Mouse (Mus musculus) spleen, adult 2 months (tissue): ENCODE data around the gene Gorasp2. TPM values are rescaled to one million over a fixed set of nuclear protein-coding genes. Genes with fewer than 3 reads are reported as not detected.
A peak's percentile ranks its signal among the peaks of the same experiment; 100 is the strongest.

ENCODE experiments used
- DNase-seq, 2 experiments: peaks; one replicate each; pipeline versions ENCODE4 v3.0.0 to v3.0.0-alpha.2; 2012 to 2021; ENCODE audit warnings: low spot score in 2 of 2, low read depth in 1 of 2
- H3K27ac ChIP-seq: fragments of 200-500 bp; 2 replicates; pipeline ENCODE4 v1.5.1; 2012; ENCODE audit warnings: low read length, inconsistent platforms; ENCODE audit not compliant: insufficient read depth
- H3K27me3 ChIP-seq: fragments of 200-500 bp; 2 replicates; pipeline ENCODE4 v1.6.1; 2012; ENCODE audit warnings: mild to moderate bottlenecking, moderate library complexity, low read length, inconsistent platforms; ENCODE audit not compliant: control insufficient read depth, insufficient read depth
- H3K36me3 ChIP-seq: fragments of 200-500 bp; 2 replicates; pipeline ENCODE4 v1.6.1; 2012; ENCODE audit warnings: mild to moderate bottlenecking, low read length, inconsistent platforms; ENCODE audit not compliant: control insufficient read depth, insufficient read depth
- H3K4me1 ChIP-seq: fragments of 200-500 bp; 2 replicates; pipeline ENCODE4 v1.6.1; 2011; ENCODE audit warnings: inconsistent platforms; ENCODE audit not compliant: control insufficient read depth, insufficient read depth, insufficient read length
- H3K4me3 ChIP-seq: fragments of 200-500 bp; 2 replicates; pipeline ENCODE4 v1.5.1; 2011; ENCODE audit warnings: mild to moderate bottlenecking, inconsistent platforms; ENCODE audit not compliant: insufficient read depth, insufficient read length; ENCODE audit errors: extremely low read depth
- CTCF ChIP-seq: fragments of 200-500 bp; IDR thresholded peaks from 2 replicates; pipeline ENCODE4 v1.5.1; 2011; ENCODE audit warnings: mild to moderate bottlenecking, inconsistent platforms; ENCODE audit not compliant: insufficient read depth, insufficient read length, insufficient replicate concordance; ENCODE audit errors: extremely low read depth
- POLR2A ChIP-seq: fragments of 200-500 bp; IDR thresholded peaks from 2 replicates; pipeline ENCODE4 v1.6.1; 2011; ENCODE audit warnings: low read depth, low read length, inconsistent platforms
- WGBS: fragments of 180-500 bp; shearing (Covaris S2); methylation state at CpG from one replicate; pipeline ENCODE4 v1.1.7; 2018; 5-methylcytosine and 5-hydroxymethylcytosine counted together
- polyA plus RNA-seq: library from polyadenylated mRNA; depleted of rRNA; stranded (reverse); fragments of >200 nt; gene quantifications from 2 replicates; pipeline ENCODE4 v1.2.3, GENCODE M21; 2012

The Gorasp2 gene
- polyA plus RNA-seq, 1 experiment: 59.2 TPM

- peaks cover 19% of the 10 kb centered on the region; the same call in 1 of the 2 replicates for H3K4me1 ChIP-seq
- H3K27ac ChIP-seq: no peak overlapping the region
- no peak for DNase-seq
- TF ChIP-seq CTCF: no peak
- no peak for TF ChIP-seq POLR2A
- no peaks in the 10 kb centered on the region for H3K27me3 ChIP-seq
- no peak overlapping the region for H3K4me3 ChIP-seq
- WGBS: 56% methylated on average over 7 of the region's 7 CpGs
- H3K36me3 ChIP-seq: no peaks in the 10 kb centered on the region
Observed at GRCm38 (mm10) chr2:70625761-70626160, 35.6 kb upstream of the Gorasp2 start.

GRCm38 (mm10) chr2:70628397-70628796 is 33.0 kb upstream of the Gorasp2 start:
- H3K27me3 ChIP-seq: no peaks in the 10 kb centered on the region
- peak overlapping the region; percentile 67 for H3K27ac ChIP-seq
- DNase-seq: peak in 1 of 2 experiments; percentile 27
- no peak for TF ChIP-seq CTCF
- TF ChIP-seq POLR2A: no peak
- no peak overlapping the region for H3K4me3 ChIP-seq
- peaks cover 19% of the 10 kb centered on the region; the same call in 1 of the 2 replicates for H3K4me1 ChIP-seq
- H3K36me3 ChIP-seq: no peaks in the 10 kb centered on the region
- 37% methylated on average over 12 of the region's 12 CpGs for WGBS

GRCm38 (mm10) chr2:70629339-70629761 is 32.0 kb upstream of the Gorasp2 start:
- peak in 1 of 2 experiments; percentile 22 for DNase-seq
- H3K4me3 ChIP-seq: peak overlapping the region; percentile 32; the same call in 1 of the 2 replicates
- H3K36me3 ChIP-seq: no peaks in the 10 kb centered on the region
- TF ChIP-seq CTCF: no peak
- TF ChIP-seq POLR2A: no peak
- peaks cover 19% of the 10 kb centered on the region; the same call in 1 of the 2 replicates for H3K4me1 ChIP-seq
- no peaks in the 10 kb centered on the region for H3K27me3 ChIP-seq
- peak overlapping the region; percentile 59 for H3K27ac ChIP-seq
- 21% methylated on average over 10 of the region's 10 CpGs for WGBS

GRCm38 (mm10) chr2:70629921-70630320 is 31.5 kb upstream of the Gorasp2 start:
- TF ChIP-seq CTCF (no peak), POLR2A (no peak)
- 65% methylated on average over 3 of the region's 3 CpGs for WGBS
- no peak overlapping the region for H3K4me3 ChIP-seq
- DNase-seq: peak in 1 of 2 experiments; percentile 65
- H3K27ac ChIP-seq: peak overlapping the region; percentile 43
- no peaks in the 10 kb centered on the region for H3K36me3 ChIP-seq
- H3K27me3 ChIP-seq: no peaks in the 10 kb centered on the region
- H3K4me1 ChIP-seq: peaks cover 19% of the 10 kb centered on the region; the same call in 1 of the 2 replicates

- no peak for DNase-seq
- Histone ChIP-seq H3K4me3 (no peak overlapping the region), H3K4me1 (peaks cover 16% of the 10 kb centered on the region; the same call in 1 of the 2 replicates), H3K27ac (no peak overlapping the region), H3K36me3 (no peaks in the 10 kb centered on the region), H3K27me3 (no peaks in the 10 kb centered on the region)
- 92% methylated on average over 1 of the region's 1 CpGs for WGBS
- TF ChIP-seq CTCF (no peak), POLR2A (no peak)
Observed at GRCm38 (mm10) chr2:70631321-70631720, 30.1 kb upstream of the Gorasp2 start.

GRCm38 (mm10) chr2:70632412-70632811 is 29.0 kb upstream of the Gorasp2 start:
- Histone ChIP-seq H3K27me3 (no peaks in the 10 kb centered on the region), H3K4me3 (no peak overlapping the region), H3K27ac (no peak overlapping the region), H3K36me3 (no peaks in the 10 kb centered on the region), H3K4me1 (peaks cover 16% of the 10 kb centered on the region; the same call in 1 of the 2 replicates)
- no peak for DNase-seq
- no peak for TF ChIP-seq POLR2A
- TF ChIP-seq CTCF: no peak
- WGBS: 86% methylated on average over 1 of the region's 1 CpGs

- H3K4me1 ChIP-seq: peaks cover 8% of the 10 kb centered on the region; the same call in 1 of the 2 replicates
- no peak for TF ChIP-seq CTCF
- no peak for TF ChIP-seq POLR2A
- DNase-seq: no peak
- no peaks in the 10 kb centered on the region for H3K27me3 ChIP-seq
- WGBS: 93% methylated on average over 5 of the region's 5 CpGs
- no peak overlapping the region for H3K4me3 ChIP-seq
- no peaks in the 10 kb centered on the region for H3K36me3 ChIP-seq
- H3K27ac ChIP-seq: no peak overlapping the region
Observed at GRCm38 (mm10) chr2:70634028-70634690, 27.2 kb upstream of the Gorasp2 start.
